Mouse (Mus musculus) cerebellum, postnatal 25 days (tissue): Measurements from ENCODE around the gene Iapp.
"Not testable (repeated sequence)": the region's sequence is repeated elsewhere in the genome, so short reads cannot be mapped to it uniquely, and the experiment has no call there.

ENCODE experiments used
- DNase-seq, 2 experiments: peaks; one replicate each; pipeline ENCODE4 v3.0.0; 2021; ENCODE audit warnings: mixed read lengths in 2 of 2

Iapp gene

DNA sequence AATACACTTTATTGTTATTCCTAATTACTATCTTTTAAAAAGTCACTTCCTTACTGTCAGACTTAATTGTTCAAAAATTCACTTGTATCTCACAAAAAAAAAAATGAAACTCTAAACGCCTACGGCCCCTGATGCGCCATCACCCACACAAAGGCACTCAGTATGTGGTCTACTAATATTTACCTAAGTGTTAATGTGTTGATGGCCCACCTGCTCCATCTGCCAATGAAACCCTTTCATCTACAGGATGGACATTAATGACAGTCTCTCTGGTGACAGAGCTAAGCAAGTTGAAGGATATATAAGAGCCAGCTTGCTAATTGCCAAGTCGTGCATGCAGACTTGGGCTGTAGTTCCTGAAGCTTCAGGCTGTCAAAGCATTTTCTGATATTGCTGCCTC lies at the start of gene Iapp:
TSS of gene Iapp (plus strand) at position 326 of the 400 bp plus-strand sequence.
- DNase-seq, result no peak

DNA sequence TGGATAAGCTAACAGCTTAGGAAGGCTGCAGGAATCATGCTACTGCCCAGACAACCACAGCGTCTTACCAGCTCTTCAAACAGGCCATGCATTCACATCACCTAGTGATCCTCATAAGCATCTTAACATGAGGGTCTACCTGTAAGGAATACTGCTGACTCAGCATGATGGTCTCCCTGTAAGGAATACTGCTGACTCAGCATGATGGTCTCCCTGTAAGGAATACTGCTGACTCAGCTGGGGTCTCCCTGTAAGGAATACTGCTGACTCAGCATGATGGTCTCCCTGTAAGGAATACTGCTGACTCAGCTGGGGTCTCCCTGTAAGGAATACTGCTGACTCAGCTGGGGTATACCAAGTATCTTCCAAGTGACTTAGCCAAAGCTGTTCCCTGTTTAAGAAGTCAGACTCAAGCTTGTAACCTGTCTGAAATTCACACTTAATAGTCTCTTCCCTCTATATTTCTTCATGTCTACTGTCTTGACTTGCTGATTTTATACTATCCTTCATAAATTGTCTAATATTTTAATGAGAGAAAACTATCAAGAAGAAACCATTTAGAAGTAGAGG lies 47.4 kb upstream of the Iapp start:
- not testable (repeated sequence) for DNase-seq

- no peak for DNase-seq
Observed at GRCm38 (mm10) chr6:142275721-142276442, 22.3 kb upstream of the Iapp start.

GRCm38 (mm10) chr6:142289413-142290118 lies 8.7 kb upstream of the Iapp start:
- DNase-seq, result no peak

- no peak for DNase-seq
Observed at GRCm38 (mm10) chr6:142305076-142305475, 6.9 kb downstream of the Iapp start.

DNA sequence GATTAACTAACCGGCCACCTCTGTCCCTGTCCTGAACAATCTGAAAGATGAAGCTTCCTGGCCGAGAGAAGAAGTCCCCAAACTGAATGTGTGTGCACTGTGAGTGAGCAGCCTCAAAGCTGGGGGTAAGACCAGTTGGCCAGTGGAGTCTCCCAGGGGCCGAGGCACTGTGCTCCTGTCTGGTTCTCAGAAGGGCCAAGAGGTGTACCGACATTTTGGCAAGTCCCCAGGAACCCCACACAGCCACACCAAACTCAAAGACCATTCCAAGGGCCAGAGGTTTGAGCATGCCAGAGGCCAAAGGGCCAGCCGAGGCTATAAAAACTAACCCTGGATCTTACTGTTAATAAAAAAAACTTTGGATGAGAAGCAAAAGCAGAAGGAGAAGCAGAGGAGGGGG lies 16.1 kb downstream of the Iapp start:
- DNase-seq, result no peak

DNA sequence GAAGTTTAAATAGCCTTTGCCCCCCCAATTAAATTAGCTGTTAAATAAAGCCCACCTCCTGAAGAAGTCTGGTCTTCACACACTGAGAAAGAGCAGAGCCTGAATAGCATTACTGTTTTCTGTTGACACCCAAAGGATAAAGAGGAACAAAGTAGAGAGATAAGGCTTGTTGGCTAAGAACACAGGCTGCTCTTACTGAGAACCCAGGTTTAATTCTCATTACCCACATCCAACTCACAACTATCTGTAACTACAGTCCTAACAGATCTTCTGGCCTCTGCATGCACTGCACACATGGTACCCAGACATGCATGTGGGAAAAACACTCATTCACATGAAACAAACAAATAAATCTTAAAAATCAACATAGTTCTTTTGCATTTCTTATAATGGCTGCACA lies 18.9 kb downstream of the Iapp start:
- no peak for DNase-seq

GRCm38 (mm10) chr6:142322881-142323280 lies 24.7 kb downstream of the Iapp start, which contains the start of gene Slco1a5:
Slco1a5 (minus strand) TSS chr6:142322981.
- no peak for DNase-seq

DNA sequence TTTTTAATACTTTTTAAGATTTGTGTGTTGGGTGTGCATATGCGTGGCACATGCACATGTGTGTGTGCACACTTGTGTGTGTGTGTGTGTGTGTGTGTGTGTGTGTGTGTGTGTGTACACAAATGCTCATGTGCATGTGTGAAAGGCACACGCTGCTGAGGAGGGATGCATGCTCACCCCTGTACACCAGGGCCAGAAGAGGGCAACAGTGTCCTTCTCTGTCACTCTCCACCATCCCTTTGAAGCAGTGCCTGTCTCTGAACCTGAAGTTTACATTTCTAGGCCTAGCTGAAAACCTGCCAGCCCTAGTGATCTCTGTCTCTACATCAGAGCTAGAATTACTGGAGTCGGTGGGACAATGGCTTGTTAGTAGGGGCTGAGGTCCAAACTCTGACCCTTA lies 28.4 kb downstream of the Iapp start:
- no peak for DNase-seq

- DNase-seq, result no peak
Observed at GRCm38 (mm10) chr6:142329201-142329600, 31.0 kb downstream of the Iapp start.

DNA sequence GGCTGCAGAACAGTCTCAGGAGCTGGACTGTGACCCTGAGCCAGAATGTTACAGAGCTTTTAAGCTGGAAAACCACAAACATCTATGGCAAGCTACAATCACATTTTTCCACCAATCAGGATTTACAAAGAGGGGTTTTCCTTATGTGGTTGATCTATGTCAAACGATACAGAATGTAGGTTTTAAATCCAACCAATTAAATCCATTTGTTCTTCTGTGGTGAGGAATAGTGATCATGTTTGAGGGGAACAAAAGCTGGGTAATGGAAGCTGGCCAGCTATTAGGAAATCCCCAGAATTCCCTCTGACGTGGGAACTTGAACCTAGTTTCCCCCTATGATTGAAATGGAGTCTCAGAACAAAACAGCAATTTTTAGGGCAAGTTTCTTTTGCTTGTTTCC lies 40.7 kb downstream of the Iapp start:
- no peak for DNase-seq

DNA sequence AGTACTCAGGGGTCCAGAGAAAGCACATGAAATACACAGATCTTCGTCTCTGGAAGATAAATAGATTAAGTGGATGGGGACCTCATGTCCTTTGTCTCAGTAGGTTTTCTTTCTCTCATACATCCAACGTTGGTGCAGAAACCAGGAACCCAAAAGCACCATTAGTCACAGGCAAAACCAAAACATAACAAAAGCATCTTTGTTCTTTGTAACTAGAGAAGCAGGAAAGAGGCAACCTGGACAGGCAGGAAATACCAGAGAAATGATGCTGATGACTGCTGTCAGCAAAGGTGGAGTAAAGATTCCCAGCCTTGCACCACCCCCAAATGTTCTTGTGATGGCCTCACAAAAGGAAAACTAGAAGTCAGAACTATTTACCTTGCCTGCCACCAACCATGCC lies 41.4 kb downstream of the Iapp start:
- no peak for DNase-seq

GRCm38 (mm10) chr6:142343561-142343960 lies 45.3 kb downstream of the Iapp start:
- DNase-seq, result peak; percentile 18 to 58

DNA sequence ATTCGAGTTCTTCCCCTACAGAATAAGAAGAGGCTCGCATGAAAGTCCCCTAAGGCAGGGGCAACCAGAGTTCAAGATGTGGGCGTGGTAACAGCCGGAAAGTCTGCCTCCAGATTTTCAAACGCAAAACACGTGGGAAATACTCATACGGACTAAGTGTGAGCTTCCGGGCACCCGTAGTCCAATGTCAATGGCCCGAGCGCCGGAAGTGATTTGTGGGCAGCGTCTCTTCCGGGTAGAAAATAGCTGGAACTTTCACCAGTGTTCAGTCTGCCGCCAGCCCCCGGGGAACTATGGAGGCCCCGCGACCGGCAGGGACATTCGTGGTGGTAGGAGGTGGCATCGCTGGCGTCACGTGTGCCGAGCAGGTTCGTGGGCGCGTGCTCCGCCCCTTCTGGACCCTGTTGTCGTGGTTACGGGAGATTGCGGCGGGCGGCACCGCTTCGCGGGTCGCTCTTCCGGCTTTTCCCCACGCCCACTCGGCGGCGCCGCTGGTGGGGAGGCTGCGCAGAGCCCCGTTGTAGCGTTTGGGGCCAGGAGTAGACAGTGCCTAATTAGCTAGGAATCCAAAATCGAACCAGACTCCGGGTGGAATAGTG lies 47.3 kb downstream of the Iapp start, which contains the start of gene Pyroxd1:
TSS of gene Pyroxd1 (plus strand) at position 215 of the 599 bp plus-strand sequence.
- DNase-seq, result peak; percentile 89 to 90

GRCm38 (mm10) chr6:142346181-142347110 lies 48.2 kb downstream of the Iapp start:
- DNase-seq, result no peak

- no peak for DNase-seq
Observed at GRCm38 (mm10) chr6:142347431-142348385, 49.5 kb downstream of the Iapp start.

- not testable (repeated sequence) for DNase-seq
Observed at GRCm38 (mm10) chr6:142352099-142352498, 53.9 kb downstream of the Iapp start.
